Mouse (Mus musculus) MEL (cell line): ENCODE results near the gene Ficd. TPM values are rescaled to one million over a fixed set of nuclear protein-coding genes. Genes with fewer than 3 reads are reported as not detected.

Experiments
- DNase-seq: peaks from one replicate; pipeline ENCODE4 v3.0.0; 2011; ENCODE audit warnings: low read depth, low spot score
- H3K27ac ChIP-seq: 2 replicates; pipeline ENCODE4 v1.5.1; 2012; ENCODE audit warnings: low read depth, mild to moderate bottlenecking, control low read depth, low read length, moderate library complexity; ENCODE audit not compliant: control insufficient read depth
- H3K27me3 ChIP-seq, 2 experiments: fragments of 150-350 bp in 1 of 2; sonication (generic) in 1 of 2; 2 replicates each; pipeline ENCODE4 v1.6.1; 2012; ENCODE audit warnings: low read length in 2 of 2, mild to moderate bottlenecking in 2 of 2, improper control_type of control experiment in 1 of 2, moderate library complexity in 1 of 2; ENCODE audit not compliant: insufficient read depth in 2 of 2, control insufficient read depth in 1 of 2
- H3K36me3 ChIP-seq, 2 experiments: 2 replicates each; pipeline ENCODE4 v1.6.1; 2012 to 2014; ENCODE audit warnings: low read length in 2 of 2, improper control_type of control experiment in 1 of 2, inconsistent platforms in 1 of 2, mild to moderate bottlenecking in 1 of 2; ENCODE audit not compliant: insufficient read depth in 2 of 2, control insufficient read depth in 1 of 2
- H3K4me1 ChIP-seq, 2 experiments: fragments of 150-350 bp in 1 of 2; sonication (generic) in 1 of 2; 2 replicates each; pipeline ENCODE4 v1.6.1; 2012; ENCODE audit warnings: low read length in 2 of 2, improper control_type of control experiment in 1 of 2, mild to moderate bottlenecking in 1 of 2; ENCODE audit not compliant: insufficient read depth in 2 of 2, control insufficient read depth in 1 of 2
- H3K4me3 ChIP-seq, 2 experiments: fragments of 150-350 bp in 1 of 2; sonication (generic) in 1 of 2; 2 replicates each; pipeline ENCODE4 v1.5.1; 2012; ENCODE audit warnings: low read depth in 2 of 2, low read length in 2 of 2, mild to moderate bottlenecking in 2 of 2, moderate library complexity in 2 of 2, control low read depth in 1 of 2, improper control_type of control experiment in 1 of 2; ENCODE audit not compliant: control insufficient read depth in 1 of 2, insufficient read depth in 1 of 2
- H3K79me2 ChIP-seq: 2 replicates; pipeline ENCODE4 v1.6.1; 2012; ENCODE audit warnings: mild to moderate bottlenecking, low read length, moderate library complexity; ENCODE audit not compliant: control insufficient read depth, poor library complexity, insufficient read depth
- H3K9ac ChIP-seq: 2 replicates; pipeline ENCODE4 v1.6.1; 2012; ENCODE audit warnings: low read depth, mild to moderate bottlenecking, control low read depth, low read length, moderate library complexity; ENCODE audit not compliant: control insufficient read depth, poor library complexity, severe bottlenecking
- H3K9me3 ChIP-seq: fragments of 150-350 bp; sonication (generic); replicated peaks from 2 replicates; pipeline ENCODE4 v1.6.1; 2012; ENCODE audit warnings: mild to moderate bottlenecking, low read length, improper control_type of control experiment, moderate library complexity; ENCODE audit not compliant: insufficient read depth
- CHD1 ChIP-seq: IDR thresholded peaks from 2 replicates; pipeline ENCODE4 v1.6.1; 2012; ENCODE audit warnings: low read depth, mild to moderate bottlenecking, inconsistent platforms, low read length, improper control_type of control experiment
- CTCF ChIP-seq, 3 experiments: IDR thresholded peaks in 2 of 3; conservative IDR thresholded peaks in 1 of 3; 2 replicates each; pipeline ENCODE4 v1.5.1; 2011 to 2012; ENCODE audit warnings: low read length in 3 of 3, low read depth in 2 of 3, mild to moderate bottlenecking in 2 of 3, improper control_type of control experiment in 1 of 3, inconsistent platforms in 1 of 3, mixed read lengths in 1 of 3, moderate library complexity in 1 of 3; ENCODE audit not compliant: control insufficient read depth in 1 of 3, insufficient read depth in 1 of 3, poor library complexity in 1 of 3, severe bottlenecking in 1 of 3
- ELF1 ChIP-seq: IDR thresholded peaks from 2 replicates; pipeline ENCODE4 v1.6.1; 2014; ENCODE audit warnings: low read depth, mild to moderate bottlenecking, inconsistent platforms, low read length, improper control_type of control experiment, moderate library complexity
- EP300 ChIP-seq, 2 experiments: IDR thresholded peaks; 2 replicates each; pipeline ENCODE4 v1.6.1; 2011; ENCODE audit warnings: improper control_type of control experiment in 2 of 2, low read length in 2 of 2, low read depth in 1 of 2, mild to moderate bottlenecking in 1 of 2
- ETS1 ChIP-seq: IDR thresholded peaks from 2 replicates; pipeline ENCODE4 v1.6.1; 2012; ENCODE audit warnings: low read depth, mild to moderate bottlenecking, inconsistent platforms, low read length, improper control_type of control experiment, moderate library complexity
- GABPA ChIP-seq: IDR thresholded peaks from 2 replicates; pipeline ENCODE4 v1.6.1; 2012; ENCODE audit warnings: low read depth, mild to moderate bottlenecking, inconsistent platforms, low read length, improper control_type of control experiment, moderate library complexity
- GATA1 ChIP-seq: IDR thresholded peaks from 2 replicates; pipeline ENCODE4 v1.6.1; 2011; ENCODE audit warnings: low read depth, low read length, improper control_type of control experiment
- HCFC1 ChIP-seq: IDR thresholded peaks from 2 replicates; pipeline ENCODE4 v1.6.1; 2012; ENCODE audit warnings: low read depth, mild to moderate bottlenecking, inconsistent platforms, low read length, improper control_type of control experiment, moderate library complexity
- KAT2A ChIP-seq: conservative IDR thresholded peaks from 2 replicates; pipeline ENCODE4 v1.6.1; 2012; ENCODE audit warnings: low read depth, low read length, improper control_type of control experiment, inconsistent platforms
- MAFK ChIP-seq: IDR thresholded peaks from 2 replicates; pipeline ENCODE4 v1.6.1; 2011; ENCODE audit warnings: low read depth, mild to moderate bottlenecking, low read length, improper control_type of control experiment, borderline replicate concordance
- MEF2A ChIP-seq: IDR thresholded peaks from 2 replicates; pipeline ENCODE4 v1.6.1; 2014; ENCODE audit warnings: low read depth, mild to moderate bottlenecking, inconsistent platforms, low read length, improper control_type of control experiment; ENCODE audit not compliant: poor library complexity, insufficient replicate concordance, severe bottlenecking; ENCODE audit errors: extremely low read depth
- MYB ChIP-seq: IDR thresholded peaks from 2 replicates; pipeline ENCODE4 v1.6.1; 2011; ENCODE audit warnings: mild to moderate bottlenecking, low read depth, low read length, improper control_type of control experiment
- MYC ChIP-seq: IDR thresholded peaks from 2 replicates; pipeline ENCODE4 v1.6.1; 2011; ENCODE audit warnings: low read depth, mild to moderate bottlenecking, low read length, improper control_type of control experiment, moderate library complexity
- NELFE ChIP-seq: IDR thresholded peaks from 2 replicates; pipeline ENCODE4 v1.6.1; 2011; ENCODE audit warnings: low read depth, low read length, improper control_type of control experiment
- POLR2AphosphoS5 ChIP-seq: IDR thresholded peaks from 2 replicates; pipeline ENCODE4 v1.6.1; 2012; ENCODE audit warnings: low read depth, borderline replicate concordance, mild to moderate bottlenecking, inconsistent platforms, low read length, moderate library complexity, mixed read lengths
- RAD21 ChIP-seq: IDR thresholded peaks from 2 replicates; pipeline ENCODE4 v1.6.1; 2011; ENCODE audit warnings: mild to moderate bottlenecking, low read depth, low read length, improper control_type of control experiment
- RCOR1 ChIP-seq: IDR thresholded peaks from 2 replicates; pipeline ENCODE4 v1.6.1; 2012; ENCODE audit warnings: low read depth, mild to moderate bottlenecking, inconsistent platforms, low read length, improper control_type of control experiment
- SIN3A ChIP-seq: IDR thresholded peaks from 2 replicates; pipeline ENCODE4 v1.6.1; 2012; ENCODE audit warnings: low read length, improper control_type of control experiment, inconsistent platforms
- SMC3 ChIP-seq: IDR thresholded peaks from 2 replicates; pipeline ENCODE4 v1.6.1; 2011; ENCODE audit warnings: low read depth, low read length, improper control_type of control experiment
- TAL1 ChIP-seq: IDR thresholded peaks from 2 replicates; pipeline ENCODE4 v1.6.1; 2012; ENCODE audit warnings: mild to moderate bottlenecking, inconsistent platforms, low read length, moderate library complexity, mixed read lengths
- TBP ChIP-seq: IDR thresholded peaks from 2 replicates; pipeline ENCODE4 v1.8.0; 2011; ENCODE audit warnings: low read depth, low read length, improper control_type of control experiment
- USF1 ChIP-seq: IDR thresholded peaks from 2 replicates; pipeline ENCODE4 v1.6.1; 2014; ENCODE audit warnings: low read depth, mild to moderate bottlenecking, inconsistent platforms, low read length, improper control_type of control experiment, moderate library complexity
- ZC3H11A ChIP-seq: IDR thresholded peaks from 2 replicates; pipeline ENCODE4 v1.6.1; 2012; ENCODE audit warnings: low read depth, mild to moderate bottlenecking, inconsistent platforms, low read length, improper control_type of control experiment
- ZKSCAN1 ChIP-seq: IDR thresholded peaks from 2 replicates; pipeline ENCODE4 v1.6.1; 2012; ENCODE audit warnings: low read depth, mild to moderate bottlenecking, inconsistent platforms, low read length, improper control_type of control experiment, moderate library complexity
- ZNF384 ChIP-seq: IDR thresholded peaks from 2 replicates; pipeline ENCODE4 v1.6.1; 2012; ENCODE audit warnings: low read depth, mild to moderate bottlenecking, inconsistent platforms, low read length, improper control_type of control experiment
- polyA plus RNA-seq, 2 experiments: library from polyadenylated mRNA; stranded (reverse) in 1 of 2; unstranded in 1 of 2; fragments of >175 nt in 1 of 2; fragments of >200 nt in 1 of 2; gene quantifications; 2 replicates each; pipeline versions ENCODE4 v1.2.1 to v1.2.4; 2012; ENCODE audit warnings: low replicate concordance in 2 of 2, low read depth in 1 of 2; ENCODE audit not compliant: insufficient read length in 2 of 2, insufficient read depth in 1 of 2, missing spikeins in 1 of 2
- total RNA-seq: library from RNA; depleted of rRNA; stranded (reverse); fragments of 300-350 nt; gene quantifications from 2 replicates; pipeline ENCODE4 v1.2.3, GENCODE M21; 2012

Gene Ficd
- total and polyA plus RNA-seq, 3 experiments = 2.5 to 2.7 TPM; not detected in 1

DNA sequence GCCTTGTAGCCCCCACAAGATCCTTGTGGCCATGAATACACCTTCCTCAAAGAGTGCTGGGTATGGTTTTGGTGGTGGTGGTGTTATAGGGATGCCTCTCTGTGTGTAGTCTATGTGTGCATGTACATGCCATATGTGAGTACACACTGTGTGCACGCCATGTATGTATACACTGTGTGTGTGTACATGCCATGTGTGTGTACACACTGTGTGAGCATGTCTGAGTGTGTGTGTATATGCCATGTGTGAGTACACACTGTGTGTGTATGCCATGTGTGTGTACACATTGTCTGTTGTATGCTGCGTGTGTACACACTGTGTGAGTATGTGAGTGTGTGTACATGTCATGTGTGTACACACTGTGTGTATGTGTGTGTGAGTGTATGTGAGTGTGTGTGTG is 44.7 kb upstream of the Ficd start:
- H3K9me3 ChIP-seq = no peaks in the 10 kb centered on the region
- TF ChIP-seq RAD21 = no peak
- TF ChIP-seq POLR2AphosphoS5 = 0 out of 2 replicates have a peak, but pooled peaks have one; percentile 43
- TF ChIP-seq RCOR1 = no peak
- H3K4me3 ChIP-seq = no peak overlapping the region
- H3K4me1 ChIP-seq = no peaks in the 10 kb centered on the region
- H3K79me2 ChIP-seq = no peaks in the 10 kb centered on the region
- no peaks in the 10 kb centered on the region for H3K36me3 ChIP-seq
- no peaks in the 10 kb centered on the region for H3K27me3 ChIP-seq
- DNase-seq = no peak
- no peak overlapping the region for H3K27ac ChIP-seq
- no peak overlapping the region for H3K9ac ChIP-seq

- Histone ChIP-seq H3K9me3 (no peaks in the 10 kb centered on the region), H3K27me3 (no peaks in the 10 kb centered on the region; a peak in 1 of 4 replicates), H3K79me2 (no peaks in the 10 kb centered on the region), H3K36me3 (no peaks in the 10 kb centered on the region), H3K9ac (no peak overlapping the region), H3K4me1 (no peaks in the 10 kb centered on the region), H3K4me3 (no peak overlapping the region), H3K27ac (no peak overlapping the region)
- no peak for DNase-seq
- TF ChIP-seq HCFC1 = no peak
- TF ChIP-seq MYB = no peak
- TF ChIP-seq ZNF384 = no peak
- no peak for TF ChIP-seq NELFE
- no peak for TF ChIP-seq ELF1
- TF ChIP-seq SIN3A = no peak
- TF ChIP-seq GATA1 = no peak
- TF ChIP-seq MEF2A = no peak
- no peak for TF ChIP-seq ZC3H11A
- no peak for TF ChIP-seq TBP
- TF ChIP-seq MAFK = no peak
- TF ChIP-seq EP300 (IDR thresholded peaks at IDR 0.05; ENCODE audit: low read depth in 1 of 2, low read length in 2 of 2) = no peak
- TF ChIP-seq, all 39 proteins: peak for 0
These were observed 42.3 kb upstream of the Ficd start for GRCm38 (mm10) chr5:113693196-113693755.

- Histone ChIP-seq H3K4me3 (no peak overlapping the region), H3K79me2 (no peaks in the 10 kb centered on the region), H3K27me3 (no peaks in the 10 kb centered on the region; a peak in 1 of 4 replicates), H3K9ac (no peak overlapping the region), H3K9me3 (no peaks in the 10 kb centered on the region), H3K36me3 (no peaks in the 10 kb centered on the region), H3K27ac (no peak overlapping the region), H3K4me1 (no peaks in the 10 kb centered on the region)
- DNase-seq = no peak
- TF ChIP-seq CTCF (IDR thresholded peaks at IDR 0.05 in 2 of 3, conservative IDR thresholded peaks at IDR 0.05 in 1 of 3; ENCODE audit: control insufficient read depth in 1 of 3, insufficient read depth in 1 of 3, low read depth in 2 of 3, low read length in 3 of 3, poor library complexity in 1 of 3, severe bottlenecking in 1 of 3) (no peak), TAL1 (no peak), MYB (no peak), SMC3 (no peak), ETS1 (no peak), EP300 (IDR thresholded peaks at IDR 0.05; ENCODE audit: low read depth in 1 of 2, low read length in 2 of 2) (no peak), GABPA (no peak), MYC (no peak), SIN3A (no peak), ZC3H11A (no peak), KAT2A (no peak), CHD1 (no peak), MEF2A (no peak), USF1 (no peak), ZKSCAN1 (no peak), GATA1 (no peak)
These were observed 41.6 kb upstream of the Ficd start for GRCm38 (mm10) chr5:113694000-113694399.
